Mouse (Mus musculus): ENCODE data around the gene Tbc1d24. TPM values are rescaled to one million over a fixed set of nuclear protein-coding genes. Genes with fewer than 3 reads are reported as not detected.
A peak's percentile ranks its signal among the peaks of the same experiment; 100 is the strongest.

Tbc1d24 gene
- polyA plus RNA-seq, 1 experiment = 14.4 TPM

GRCm38 (mm10) chr17:24163176-24163962 lies 42.0 kb downstream of the Tbc1d24 start, which contains the start of gene Amdhd2:
Amdhd2 (minus strand) TSS chr17:24163766.
- peaks cover 13% of the 10 kb centered on the region for H3K36me3 ChIP-seq (ENCODE audit: control insufficient read depth, insufficient read depth, low read length, poor library complexity, severe bottlenecking)
- H3K27ac ChIP-seq (ENCODE audit: insufficient read depth, low read length) = peak within 1 kb of the TSS; percentile 48; the same call in 1 of the 2 replicates
- H3K4me3 ChIP-seq (ENCODE audit: low read depth, low read length) = peak within 1 kb of the TSS; percentile 95
- no peaks in the 10 kb centered on the region for H3K9me3 ChIP-seq (replicated peaks; ENCODE audit: control insufficient read depth, insufficient read depth, low read length, poor library complexity, severe bottlenecking)
- peak within 1 kb of the TSS; percentile 64 for H3K9ac ChIP-seq (ENCODE audit: low read depth, poor library complexity, severe bottlenecking)
- peaks cover 4% of the 10 kb centered on the region for H3K4me1 ChIP-seq (ENCODE audit: control insufficient read depth, insufficient read depth, low read length)
- TF ChIP-seq CTCF (IDR thresholded peaks at IDR 0.05; ENCODE audit: low read depth, low read length) (no peak), POLR2A (IDR thresholded peaks at IDR 0.05; ENCODE audit: insufficient read depth, low read length) (peak; percentile 14), EP300 (IDR thresholded peaks at IDR 0.05; ENCODE audit: insufficient read depth, low read depth, low read length) (peak; percentile 84)
- H3K27me3 ChIP-seq (ENCODE audit: control insufficient read depth, insufficient read depth, low read length, poor library complexity, severe bottlenecking) = no peaks in the 10 kb centered on the region

- H3K9me3 ChIP-seq (replicated peaks; ENCODE audit: control insufficient read depth, insufficient read depth, low read length, poor library complexity, severe bottlenecking) = no peaks in the 10 kb centered on the region
Observed at GRCm38 (mm10) chr17:24162584-24163175, 42.7 kb downstream of the Tbc1d24 start.

DNA sequence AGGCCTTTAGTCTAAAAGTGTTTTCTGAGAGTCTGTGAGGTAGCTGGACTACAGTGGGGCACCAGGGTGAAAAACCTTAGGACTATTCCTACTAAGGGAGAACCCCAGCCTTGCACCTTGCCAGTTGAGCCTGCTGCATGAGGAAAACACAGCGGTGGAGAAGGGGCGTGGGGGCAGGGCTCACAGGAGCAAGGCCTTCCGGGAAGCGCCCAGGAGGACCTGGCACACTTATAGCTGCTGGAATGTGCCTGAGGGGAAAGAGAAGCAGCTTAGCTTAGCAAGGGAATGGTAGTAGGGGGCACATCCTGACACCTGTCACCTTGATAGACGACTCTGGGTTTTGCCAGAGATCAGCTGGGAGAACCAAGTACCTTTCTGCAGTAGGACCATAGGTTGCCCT lies 43.9 kb downstream of the Tbc1d24 start:
- no peak overlapping the region for H3K4me3 ChIP-seq (ENCODE audit: low read depth, low read length)
- H3K9ac ChIP-seq (ENCODE audit: low read depth, poor library complexity, severe bottlenecking) = no peak overlapping the region
- H3K27me3 ChIP-seq (ENCODE audit: control insufficient read depth, insufficient read depth, low read length, poor library complexity, severe bottlenecking) = no peaks in the 10 kb centered on the region
- no peaks in the 10 kb centered on the region for H3K9me3 ChIP-seq (replicated peaks; ENCODE audit: control insufficient read depth, insufficient read depth, low read length, poor library complexity, severe bottlenecking)
- 0 out of 2 replicates have a peak, but pooled peaks cover 1% of the 10 kb centered on the region for H3K36me3 ChIP-seq (ENCODE audit: control insufficient read depth, insufficient read depth, low read length, poor library complexity, severe bottlenecking)
- H3K27ac ChIP-seq (ENCODE audit: insufficient read depth, low read length) = no peak overlapping the region
- no peaks in the 10 kb centered on the region for H3K4me1 ChIP-seq (ENCODE audit: control insufficient read depth, insufficient read depth, low read length)
- TF ChIP-seq EP300 (IDR thresholded peaks at IDR 0.05; ENCODE audit: insufficient read depth, low read depth, low read length) = no peak
- TF ChIP-seq POLR2A (IDR thresholded peaks at IDR 0.05; ENCODE audit: insufficient read depth, low read length) = no peak
- no peak for TF ChIP-seq CTCF (IDR thresholded peaks at IDR 0.05; ENCODE audit: low read depth, low read length)

More at GRCm38 (mm10) chr17:24162584-24163175, 42.7 kb downstream of the Tbc1d24 start:
- H3K27me3 ChIP-seq (ENCODE audit: control insufficient read depth, insufficient read depth, low read length, poor library complexity, severe bottlenecking) = no peaks in the 10 kb centered on the region
- peaks cover 2% of the 10 kb centered on the region for H3K4me1 ChIP-seq (ENCODE audit: control insufficient read depth, insufficient read depth, low read length)
- TF ChIP-seq EP300 (IDR thresholded peaks at IDR 0.05; ENCODE audit: insufficient read depth, low read depth, low read length) = no peak
- TF ChIP-seq CTCF (IDR thresholded peaks at IDR 0.05; ENCODE audit: low read depth, low read length) = no peak
- no peak for TF ChIP-seq POLR2A (IDR thresholded peaks at IDR 0.05; ENCODE audit: insufficient read depth, low read length)
- H3K4me3 ChIP-seq (ENCODE audit: low read depth, low read length) = peak overlapping the region; percentile 95
- peak overlapping the region; percentile 64 for H3K9ac ChIP-seq (ENCODE audit: low read depth, poor library complexity, severe bottlenecking)
- H3K27ac ChIP-seq (ENCODE audit: insufficient read depth, low read length) = no peak overlapping the region; the same call in 1 of the 2 replicates
- H3K36me3 ChIP-seq (ENCODE audit: control insufficient read depth, insufficient read depth, low read length, poor library complexity, severe bottlenecking) = peaks cover 12% of the 10 kb centered on the region

DNA sequence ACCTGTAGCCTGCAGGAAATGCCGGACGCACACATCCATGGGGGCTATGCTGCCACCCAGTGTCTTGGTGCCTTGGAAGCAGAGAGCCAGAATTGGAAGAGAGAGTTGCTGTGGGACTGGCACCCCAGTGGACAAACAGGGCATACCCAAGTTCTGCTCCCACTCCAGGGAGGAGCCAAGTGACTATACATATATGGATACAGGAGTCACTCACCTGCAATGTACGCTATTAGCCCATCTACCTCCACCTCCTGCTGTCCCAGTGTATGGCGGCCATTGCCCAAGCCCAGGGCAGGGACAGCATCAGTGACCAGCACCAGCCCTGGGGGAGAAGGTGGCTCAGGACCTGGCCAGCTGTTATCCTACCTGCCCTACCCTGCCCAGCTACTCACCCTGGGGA lies 47.8 kb downstream of the Tbc1d24 start:
- TF ChIP-seq POLR2A (IDR thresholded peaks at IDR 0.05; ENCODE audit: insufficient read depth, low read length) (no peak), CTCF (IDR thresholded peaks at IDR 0.05; ENCODE audit: low read depth, low read length) (no peak), EP300 (IDR thresholded peaks at IDR 0.05; ENCODE audit: insufficient read depth, low read depth, low read length) (no peak)
- Histone ChIP-seq H3K27me3 (ENCODE audit: control insufficient read depth, insufficient read depth, low read length, poor library complexity, severe bottlenecking) (no peaks in the 10 kb centered on the region), H3K4me3 (ENCODE audit: low read depth, low read length) (no peak overlapping the region), H3K36me3 (ENCODE audit: control insufficient read depth, insufficient read depth, low read length, poor library complexity, severe bottlenecking) (no peaks in the 10 kb centered on the region), H3K4me1 (ENCODE audit: control insufficient read depth, insufficient read depth, low read length) (no peaks in the 10 kb centered on the region), H3K27ac (ENCODE audit: insufficient read depth, low read length) (no peak overlapping the region), H3K9ac (ENCODE audit: low read depth, poor library complexity, severe bottlenecking) (no peak overlapping the region), H3K9me3 (replicated peaks; ENCODE audit: control insufficient read depth, insufficient read depth, low read length, poor library complexity, severe bottlenecking) (no peaks in the 10 kb centered on the region)

DNA sequence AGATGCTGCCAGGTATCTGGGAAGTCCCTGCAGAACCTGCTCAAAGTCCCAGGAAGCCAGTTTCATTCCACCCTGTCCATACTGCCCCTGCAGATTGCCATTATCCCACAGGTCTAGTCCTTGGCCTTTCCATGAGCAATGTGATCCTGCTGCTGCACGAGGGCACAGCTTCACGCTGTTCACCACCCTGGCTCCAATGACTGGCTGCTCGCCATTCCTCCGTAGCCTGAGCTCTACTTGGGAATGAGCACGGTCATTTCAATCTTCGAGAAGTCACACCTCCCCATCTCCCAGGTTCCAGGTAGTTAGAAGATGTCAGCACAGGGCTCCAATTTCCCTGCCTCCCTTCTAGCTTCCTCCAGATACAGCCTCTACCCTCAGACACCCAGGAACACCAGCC lies 48.2 kb downstream of the Tbc1d24 start:
- no peak for TF ChIP-seq POLR2A (IDR thresholded peaks at IDR 0.05; ENCODE audit: insufficient read depth, low read length)
- TF ChIP-seq EP300 (IDR thresholded peaks at IDR 0.05; ENCODE audit: insufficient read depth, low read depth, low read length) = no peak
- TF ChIP-seq CTCF (IDR thresholded peaks at IDR 0.05; ENCODE audit: low read depth, low read length) = no peak
- no peak overlapping the region for H3K4me3 ChIP-seq (ENCODE audit: low read depth, low read length)
- no peaks in the 10 kb centered on the region for H3K9me3 ChIP-seq (replicated peaks; ENCODE audit: control insufficient read depth, insufficient read depth, low read length, poor library complexity, severe bottlenecking)
- H3K9ac ChIP-seq (ENCODE audit: low read depth, poor library complexity, severe bottlenecking) = no peak overlapping the region
- no peaks in the 10 kb centered on the region for H3K4me1 ChIP-seq (ENCODE audit: control insufficient read depth, insufficient read depth, low read length)
- H3K27ac ChIP-seq (ENCODE audit: insufficient read depth, low read length) = no peak overlapping the region
- no peaks in the 10 kb centered on the region for H3K27me3 ChIP-seq (ENCODE audit: control insufficient read depth, insufficient read depth, low read length, poor library complexity, severe bottlenecking)
- no peaks in the 10 kb centered on the region for H3K36me3 ChIP-seq (ENCODE audit: control insufficient read depth, insufficient read depth, low read length, poor library complexity, severe bottlenecking)

DNA sequence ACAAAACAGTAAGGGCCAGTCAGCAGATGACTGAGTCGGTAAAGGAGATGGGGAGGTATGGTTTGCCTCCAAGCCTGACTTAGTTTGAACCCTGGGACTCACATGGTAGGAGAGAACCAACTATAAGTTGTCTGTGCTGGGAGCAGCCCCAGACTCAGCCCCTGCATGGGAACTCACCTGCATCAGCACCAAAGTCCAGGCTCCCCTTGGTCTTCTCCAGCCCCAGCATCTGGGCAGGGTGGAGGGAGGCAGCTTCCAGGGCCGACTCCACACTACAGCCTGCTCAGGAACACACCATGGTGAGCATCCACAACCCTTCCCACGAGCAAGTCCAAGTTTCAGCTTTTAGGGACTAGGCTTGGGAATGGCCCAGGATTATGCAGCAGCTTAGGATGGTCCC lies 49.0 kb downstream of the Tbc1d24 start:
- H3K36me3 ChIP-seq (ENCODE audit: control insufficient read depth, insufficient read depth, low read length, poor library complexity, severe bottlenecking) = no peaks in the 10 kb centered on the region
- no peaks in the 10 kb centered on the region for H3K27me3 ChIP-seq (ENCODE audit: control insufficient read depth, insufficient read depth, low read length, poor library complexity, severe bottlenecking)
- no peaks in the 10 kb centered on the region for H3K4me1 ChIP-seq (ENCODE audit: control insufficient read depth, insufficient read depth, low read length)
- no peaks in the 10 kb centered on the region for H3K9me3 ChIP-seq (replicated peaks; ENCODE audit: control insufficient read depth, insufficient read depth, low read length, poor library complexity, severe bottlenecking)
- H3K9ac ChIP-seq (ENCODE audit: low read depth, poor library complexity, severe bottlenecking) = no peak overlapping the region
- no peak overlapping the region for H3K27ac ChIP-seq (ENCODE audit: insufficient read depth, low read length)
- TF ChIP-seq POLR2A (IDR thresholded peaks at IDR 0.05; ENCODE audit: insufficient read depth, low read length) (no peak), EP300 (IDR thresholded peaks at IDR 0.05; ENCODE audit: insufficient read depth, low read depth, low read length) (no peak), CTCF (IDR thresholded peaks at IDR 0.05; ENCODE audit: low read depth, low read length) (no peak)
- no peak overlapping the region for H3K4me3 ChIP-seq (ENCODE audit: low read depth, low read length)
